Mouse (Mus musculus): ENCODE measurements around the gene Tmco1.

The Tmco1 gene

GRCm38 (mm10) chr1:167283441-167284257 is 24.5 kb upstream of the Tmco1 start:
- DNase-seq (ENCODE audit: low read depth, low spot score), result peak; percentile 68

DNA sequence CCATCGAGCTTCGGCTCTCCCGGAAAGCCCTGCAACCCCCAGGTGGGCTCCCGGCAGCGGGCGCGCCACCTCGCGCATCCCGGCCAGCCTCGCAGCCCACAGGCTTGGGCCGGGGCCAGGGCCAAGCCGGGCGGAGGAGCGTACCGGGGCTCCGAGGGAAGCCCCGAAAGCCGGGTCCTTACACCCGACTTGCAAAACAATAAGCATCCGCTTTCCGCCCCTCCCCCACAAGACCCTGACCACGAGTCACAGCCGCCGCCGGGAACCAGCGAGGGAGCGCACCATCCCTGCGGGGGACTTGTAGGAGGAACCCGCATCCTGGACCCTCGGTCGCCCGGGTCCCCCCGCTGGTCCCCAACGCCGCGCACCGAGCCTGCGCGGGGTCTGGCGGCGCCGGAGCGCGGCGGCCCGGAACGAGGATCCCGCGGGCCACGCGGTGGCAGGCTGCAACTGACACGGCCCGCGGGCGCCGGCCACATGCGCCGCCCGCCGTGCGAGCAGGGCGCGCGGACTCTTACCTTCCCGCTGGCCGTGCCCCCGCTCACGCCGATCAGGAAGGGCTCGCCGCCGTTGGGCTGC is 23.8 kb upstream of the Tmco1 start:
- peak; percentile 72 for DNase-seq (ENCODE audit: low read depth, low spot score)

- DNase-seq (ENCODE audit: low read depth, low spot score), result peak; percentile 79
Observed at GRCm38 (mm10) chr1:167284837-167285319, 23.3 kb upstream of the Tmco1 start.

GRCm38 (mm10) chr1:167285320-167285355 is 23.0 kb upstream of the Tmco1 start, which contains the start of gene Uck2:
TSS of gene Uck2 (minus strand) at chr1:167285320.
- no peak for DNase-seq (ENCODE audit: low read depth, low spot score)

DNA sequence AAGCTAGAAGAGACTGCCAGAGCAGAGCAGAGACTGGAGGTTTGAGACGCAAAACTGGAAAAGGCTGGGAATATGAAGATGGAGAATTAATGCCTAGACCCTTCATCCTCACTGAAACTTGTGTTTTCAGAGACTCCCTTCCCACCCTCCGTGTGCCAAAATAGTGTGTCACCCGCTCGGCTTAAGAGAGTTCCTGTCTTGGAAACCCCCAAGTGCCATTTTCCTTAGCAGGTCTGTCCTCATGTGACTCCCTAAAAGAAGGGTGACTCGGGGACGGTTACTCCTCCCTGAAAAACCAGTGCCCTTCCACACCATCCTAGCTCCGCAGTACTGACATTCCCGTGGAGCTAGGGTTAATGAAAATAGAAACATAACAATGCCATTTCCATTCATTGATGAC is 22.8 kb upstream of the Tmco1 start:
- DNase-seq (ENCODE audit: low read depth, low spot score), result peak; percentile 46

DNA sequence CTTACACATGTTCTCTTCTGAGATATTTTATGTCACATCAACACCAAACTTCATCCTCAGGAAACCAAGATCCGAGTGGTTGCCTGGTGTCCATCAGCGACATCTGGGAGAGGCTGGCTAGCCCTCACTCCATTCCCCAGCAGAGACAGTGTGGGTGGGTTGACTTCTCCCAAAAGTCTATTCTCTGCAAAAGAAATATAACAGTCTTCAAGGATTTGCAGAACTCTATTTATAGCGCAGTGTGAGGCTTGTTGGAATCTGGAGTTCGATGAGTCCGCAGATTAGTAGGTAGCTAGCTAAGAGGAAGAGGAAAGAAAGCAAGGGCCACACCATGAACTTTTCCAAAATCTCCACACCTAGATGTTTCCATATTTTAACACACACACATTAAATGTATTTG is 21.0 kb upstream of the Tmco1 start:
- no peak for DNase-seq (ENCODE audit: low read depth, low spot score)

GRCm38 (mm10) chr1:167288665-167289538 is 19.3 kb upstream of the Tmco1 start:
- DNase-seq (ENCODE audit: low read depth, low spot score), result no peak

GRCm38 (mm10) chr1:167289567-167290262 is 18.5 kb upstream of the Tmco1 start:
- DNase-seq (ENCODE audit: low read depth, low spot score), result no peak

GRCm38 (mm10) chr1:167290263-167290592 is 17.9 kb upstream of the Tmco1 start:
- no peak for DNase-seq (ENCODE audit: low read depth, low spot score)

DNA sequence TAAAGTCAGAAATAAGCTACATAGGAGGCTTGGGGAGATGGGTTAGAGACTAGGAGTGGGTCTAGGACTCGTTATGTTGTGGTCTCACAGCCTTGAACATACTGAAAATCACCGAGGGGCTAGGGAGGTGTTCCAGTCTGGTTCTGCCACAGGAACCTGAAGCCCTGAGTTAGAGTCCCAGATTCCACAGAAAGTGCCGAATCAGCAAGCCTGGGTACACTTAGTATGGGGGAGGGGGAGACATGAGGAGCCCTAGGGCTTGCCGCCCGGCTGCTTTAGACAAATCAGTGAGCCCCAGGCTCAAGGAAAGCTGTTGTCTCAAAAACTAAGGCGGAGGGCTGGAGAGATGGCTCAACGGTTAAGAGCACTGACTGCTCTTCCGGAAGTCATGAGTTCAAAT is 16.6 kb upstream of the Tmco1 start:
- no peak for DNase-seq (ENCODE audit: low read depth, low spot score)

DNA sequence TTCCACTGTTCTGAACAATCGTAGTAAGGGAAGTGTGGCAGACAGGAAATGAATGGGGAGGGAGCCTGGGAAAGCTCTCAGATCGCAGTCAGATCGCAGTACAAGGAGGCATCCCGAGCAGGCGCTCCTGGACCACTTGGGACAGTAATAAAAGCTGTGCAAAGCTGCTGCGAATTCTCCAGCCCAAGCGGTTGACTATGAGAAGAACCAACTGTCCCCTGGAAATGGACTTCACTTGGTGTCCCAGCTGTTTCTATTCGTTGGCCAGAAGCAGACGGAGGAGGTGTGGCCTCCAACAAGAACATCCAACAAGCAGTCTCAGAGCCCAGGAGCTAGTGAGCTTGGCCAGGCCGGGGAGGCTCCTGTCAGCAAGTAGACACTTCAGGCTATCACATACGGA is 15.7 kb upstream of the Tmco1 start:
- DNase-seq (ENCODE audit: low read depth, low spot score), result no peak

GRCm38 (mm10) chr1:167295679-167296402 is 12.3 kb upstream of the Tmco1 start:
- no peak for DNase-seq (ENCODE audit: low read depth, low spot score)

- DNase-seq (ENCODE audit: low read depth, low spot score), result no peak
Observed at GRCm38 (mm10) chr1:167300122-167300521, 8.1 kb upstream of the Tmco1 start.

DNA sequence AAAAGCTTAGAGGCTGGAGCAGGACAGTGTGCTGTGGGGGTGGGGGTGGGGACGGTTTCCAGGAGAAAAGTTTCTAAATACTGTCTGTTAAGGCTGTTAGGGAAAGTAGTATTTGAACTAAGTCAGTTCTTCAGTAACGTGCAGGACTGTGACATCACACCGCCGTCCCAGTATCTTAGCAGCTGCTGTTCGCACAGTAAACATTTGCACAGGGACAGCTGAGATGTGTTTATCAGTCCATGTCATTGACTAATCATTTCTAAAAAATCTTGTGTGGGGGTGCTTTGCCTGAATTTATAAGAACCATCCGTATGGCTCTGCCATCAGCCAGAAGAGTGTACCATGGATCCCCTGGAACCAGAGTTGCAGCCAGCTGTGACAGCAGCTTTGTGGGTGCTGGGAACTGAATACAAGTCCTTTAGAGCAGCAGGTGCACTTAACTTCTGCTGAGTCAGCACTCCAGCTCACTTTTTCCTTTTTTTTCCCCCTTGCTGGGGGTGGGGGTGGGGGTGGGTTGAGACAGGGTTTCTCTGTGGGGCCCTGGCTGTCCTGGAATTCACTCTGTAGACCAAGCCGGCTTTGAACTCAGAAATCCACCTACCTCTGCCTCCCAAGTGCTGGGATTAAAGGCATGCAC is 2.6 kb upstream of the Tmco1 start:
- DNase-seq (ENCODE audit: low read depth, low spot score), result no peak

GRCm38 (mm10) chr1:167306451-167307240 is 1.5 kb upstream of the Tmco1 start:
- DNase-seq (ENCODE audit: low read depth, low spot score), result peak; percentile 84

DNA sequence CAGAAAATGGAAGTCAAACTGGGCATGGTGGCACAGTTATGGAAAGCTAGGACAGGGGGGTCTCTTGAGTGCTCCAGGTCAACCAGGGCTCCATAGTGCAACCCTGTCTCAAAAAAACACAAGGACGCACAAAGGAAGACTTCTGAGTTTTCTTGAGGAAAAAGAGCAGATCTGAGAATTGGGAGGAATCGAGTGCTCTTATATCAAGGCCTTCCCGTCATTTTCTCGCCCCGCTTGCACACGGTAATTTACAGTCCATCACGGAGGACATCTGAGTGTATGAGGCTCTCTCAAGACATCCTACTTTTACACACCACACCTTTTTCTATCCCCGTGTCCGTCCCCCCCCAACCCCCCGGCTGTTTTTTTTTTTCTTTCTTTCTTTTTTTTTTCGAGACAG is 504 bp upstream of the Tmco1 start:
- peak; percentile 11 for DNase-seq (ENCODE audit: low read depth, low spot score)

- DNase-seq (ENCODE audit: low read depth, low spot score), result no peak
Observed at GRCm38 (mm10) chr1:167312367-167312766, 4.2 kb downstream of the Tmco1 start.

GRCm38 (mm10) chr1:167313220-167313619 is 5.0 kb downstream of the Tmco1 start:
- peak; percentile 14 for DNase-seq (ENCODE audit: low read depth, low spot score)

DNA sequence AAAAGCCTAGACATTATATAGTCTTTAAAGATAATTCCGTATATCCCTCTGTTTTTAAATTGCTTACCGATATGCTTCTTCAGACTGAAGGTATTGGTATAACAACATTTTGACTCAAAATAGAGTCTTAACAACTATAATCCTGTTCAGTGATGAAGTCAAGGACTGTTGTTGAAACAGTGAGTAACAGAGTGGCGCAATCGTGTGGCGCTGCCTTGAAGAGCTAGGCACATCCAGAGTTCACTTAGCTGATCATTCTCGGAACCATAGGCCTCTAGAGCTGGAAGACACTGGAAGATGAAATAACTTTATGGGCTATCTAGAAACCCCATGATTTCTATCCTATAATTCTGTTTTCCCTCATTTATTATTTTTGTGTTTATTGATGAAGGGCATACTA is 13.5 kb downstream of the Tmco1 start:
- DNase-seq (ENCODE audit: low read depth, low spot score), result no peak

DNA sequence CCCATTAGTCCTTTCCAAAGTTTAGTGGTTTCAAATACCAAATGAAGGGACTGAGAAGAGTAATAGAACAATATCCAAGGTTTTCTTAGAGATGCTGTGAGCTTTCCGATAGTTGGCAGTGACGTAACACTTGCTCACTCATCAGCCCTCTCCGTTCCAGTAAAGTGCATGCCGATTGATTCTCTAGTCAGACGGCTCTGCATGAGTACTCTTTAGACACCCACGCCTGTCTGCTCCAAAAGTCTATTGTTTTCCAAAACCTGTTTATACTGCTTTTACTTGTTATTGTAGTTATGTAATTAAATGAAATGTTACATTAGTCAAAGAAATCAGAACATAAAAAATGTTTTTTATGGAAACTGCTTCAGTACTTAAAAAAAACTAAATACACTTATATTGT is 20.6 kb downstream of the Tmco1 start:
- no peak for DNase-seq (ENCODE audit: low read depth, low spot score)

Measured in CD4-positive, CD25-positive, alpha-beta regulatory T cell, adult 2 months (primary cell).